Mouse (Mus musculus): Measurements from ENCODE around the gene Twist2. TPM values are rescaled to one million over a fixed set of nuclear protein-coding genes. Genes with fewer than 3 reads are reported as not detected.

Twist2 gene
- total and polyA plus RNA-seq, 2 experiments from 2014 or later, result 3.8 to 7.2 TPM

GRCm38 (mm10) chr1:91776928-91777327, 24.3 kb upstream of the Twist2 start:
- Histone ChIP-seq H3K4me2 (ENCODE audit: low read depth, low read length, poor library complexity, severe bottlenecking) (no peak overlapping the region), H3K36me3 (ENCODE audit: insufficient read depth, low read length) (no peaks in the 10 kb centered on the region), H3K4me1 (ENCODE audit: insufficient read depth, low read length) (no peaks in the 10 kb centered on the region), H3K9ac (replicated peaks; ENCODE audit: low read length, poor library complexity, severe bottlenecking) (no peak overlapping the region), H3K9me3 (ENCODE audit: low read length) (no peaks in the 10 kb centered on the region), H3K27ac (ENCODE audit: low read depth, low read length) (no peak overlapping the region), H3K27me3 (ENCODE audit: insufficient read depth, low read length) (no peaks in the 10 kb centered on the region), H3K4me3 (ENCODE audit: low read depth, low read length) (no peak overlapping the region)
- WGBS, result 84% methylated on average over 5 of the region's 5 CpGs
- no peak for DNase-seq (ENCODE audit: low spot score)
- TF ChIP-seq CTCF (IDR thresholded peaks at IDR 0.05), result no peak
- ATAC-seq (ENCODE audit: low FRiP score), result no peak

GRCm38 (mm10) chr1:91779819-91780218, 21.4 kb upstream of the Twist2 start:
- DNase-seq (ENCODE audit: low spot score) (no peak), ATAC-seq (ENCODE audit: low FRiP score) (no peak)
- Histone ChIP-seq H3K36me3 (ENCODE audit: insufficient read depth, low read length) (no peaks in the 10 kb centered on the region), H3K27me3 (ENCODE audit: insufficient read depth, low read length) (no peaks in the 10 kb centered on the region), H3K27ac (ENCODE audit: low read depth, low read length) (no peak overlapping the region), H3K4me2 (ENCODE audit: low read depth, low read length, poor library complexity, severe bottlenecking) (no peak overlapping the region), H3K9ac (replicated peaks; ENCODE audit: low read length, poor library complexity, severe bottlenecking) (no peak overlapping the region), H3K4me3 (ENCODE audit: low read depth, low read length) (no peak overlapping the region), H3K9me3 (ENCODE audit: low read length) (no peaks in the 10 kb centered on the region), H3K4me1 (ENCODE audit: insufficient read depth, low read length) (no peaks in the 10 kb centered on the region)
- WGBS, result 91% methylated on average over 4 of the region's 4 CpGs
- no peak for TF ChIP-seq CTCF (IDR thresholded peaks at IDR 0.05)

DNA sequence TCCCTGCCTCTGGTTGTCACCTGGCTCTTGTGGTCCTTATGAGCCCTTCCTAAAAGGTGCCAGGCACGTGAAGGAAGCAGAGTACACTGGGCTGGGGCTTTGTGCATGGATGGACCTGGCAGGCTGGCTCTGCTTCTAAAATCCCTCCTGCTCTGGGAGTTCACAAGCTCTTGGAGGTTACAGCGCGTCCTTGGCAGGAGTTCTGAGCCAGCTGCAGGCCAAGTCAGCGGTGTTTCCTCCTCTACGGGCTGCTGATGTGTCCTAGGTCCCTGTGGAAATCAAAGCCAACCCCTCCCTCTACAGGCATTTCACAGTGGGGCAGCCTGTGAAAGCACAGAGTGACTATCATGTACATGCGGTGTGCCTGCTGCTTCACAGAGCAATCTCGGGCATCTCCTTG, 20.1 kb upstream of the Twist2 start:
- Histone ChIP-seq H3K27ac (ENCODE audit: low read depth, low read length) (no peak overlapping the region), H3K27me3 (ENCODE audit: insufficient read depth, low read length) (no peaks in the 10 kb centered on the region), H3K9ac (replicated peaks; ENCODE audit: low read length, poor library complexity, severe bottlenecking) (no peak overlapping the region), H3K4me1 (ENCODE audit: insufficient read depth, low read length) (no peaks in the 10 kb centered on the region), H3K4me2 (ENCODE audit: low read depth, low read length, poor library complexity, severe bottlenecking) (no peak overlapping the region), H3K4me3 (ENCODE audit: low read depth, low read length) (no peak overlapping the region), H3K36me3 (ENCODE audit: insufficient read depth, low read length) (no peaks in the 10 kb centered on the region), H3K9me3 (ENCODE audit: low read length) (no peaks in the 10 kb centered on the region)
- no peak for TF ChIP-seq CTCF (IDR thresholded peaks at IDR 0.05)
- 77% methylated on average over 7 of the region's 7 CpGs for WGBS
- ATAC-seq (ENCODE audit: low FRiP score) (no peak), DNase-seq (ENCODE audit: low spot score) (no peak)

GRCm38 (mm10) chr1:91784162-91784561, 17.1 kb upstream of the Twist2 start:
- 76% methylated on average over 3 of the region's 3 CpGs for WGBS
- H3K36me3 ChIP-seq (ENCODE audit: insufficient read depth, low read length), result no peaks in the 10 kb centered on the region
- no peak overlapping the region for H3K27ac ChIP-seq (ENCODE audit: low read depth, low read length)
- no peak for TF ChIP-seq CTCF (IDR thresholded peaks at IDR 0.05)
- no peaks in the 10 kb centered on the region for H3K9me3 ChIP-seq (ENCODE audit: low read length)
- H3K4me2 ChIP-seq (ENCODE audit: low read depth, low read length, poor library complexity, severe bottlenecking), result no peak overlapping the region
- DNase-seq (ENCODE audit: low spot score) (no peak), ATAC-seq (ENCODE audit: low FRiP score) (no peak)
- no peaks in the 10 kb centered on the region for H3K27me3 ChIP-seq (ENCODE audit: insufficient read depth, low read length)
- no peak overlapping the region for H3K9ac ChIP-seq (replicated peaks; ENCODE audit: low read length, poor library complexity, severe bottlenecking)
- H3K4me3 ChIP-seq (ENCODE audit: low read depth, low read length), result no peak overlapping the region
- H3K4me1 ChIP-seq (ENCODE audit: insufficient read depth, low read length), result no peaks in the 10 kb centered on the region

- H3K9ac ChIP-seq (replicated peaks; ENCODE audit: low read length, poor library complexity, severe bottlenecking), result no peak overlapping the region
- H3K9me3 ChIP-seq (ENCODE audit: low read length), result no peaks in the 10 kb centered on the region
- peaks cover 37% of the 10 kb centered on the region for H3K27me3 ChIP-seq (ENCODE audit: insufficient read depth, low read length)
- 0 out of 2 replicates have a peak, but pooled peaks cover 4% of the 10 kb centered on the region for H3K4me1 ChIP-seq (ENCODE audit: insufficient read depth, low read length)
- no peak overlapping the region for H3K4me2 ChIP-seq (ENCODE audit: low read depth, low read length, poor library complexity, severe bottlenecking)
- DNase-seq (ENCODE audit: low spot score), result no peak
- no peak overlapping the region for H3K4me3 ChIP-seq (ENCODE audit: low read depth, low read length)
- no peak overlapping the region for H3K27ac ChIP-seq (ENCODE audit: low read depth, low read length)
- ATAC-seq (ENCODE audit: low FRiP score), result no peak
- 62% methylated on average over 3 of the region's 3 CpGs for WGBS
- H3K36me3 ChIP-seq (ENCODE audit: insufficient read depth, low read length), result no peaks in the 10 kb centered on the region
- no peak for TF ChIP-seq CTCF (IDR thresholded peaks at IDR 0.05)
Measured at GRCm38 (mm10) chr1:91799323-91799722, 1.9 kb upstream of the Twist2 start.

GRCm38 (mm10) chr1:91800348-91800747, 913 bp upstream of the Twist2 start:
- H3K4me1 ChIP-seq (ENCODE audit: insufficient read depth, low read length), result 0 out of 2 replicates have a peak, but pooled peaks cover 4% of the 10 kb centered on the region
- H3K9ac ChIP-seq (replicated peaks; ENCODE audit: low read length, poor library complexity, severe bottlenecking), result no peak overlapping the region
- no peaks in the 10 kb centered on the region for H3K9me3 ChIP-seq (ENCODE audit: low read length)
- no peaks in the 10 kb centered on the region for H3K36me3 ChIP-seq (ENCODE audit: insufficient read depth, low read length)
- no peak overlapping the region for H3K27ac ChIP-seq (ENCODE audit: low read depth, low read length)
- peak overlapping the region; percentile 89; the same call in 1 of the 2 replicates for H3K4me2 ChIP-seq (ENCODE audit: low read depth, low read length, poor library complexity, severe bottlenecking)
- peaks cover 39% of the 10 kb centered on the region for H3K27me3 ChIP-seq (ENCODE audit: insufficient read depth, low read length)
- H3K4me3 ChIP-seq (ENCODE audit: low read depth, low read length), result peak overlapping the region; percentile 48; the same call in 1 of the 2 replicates
- ATAC-seq (ENCODE audit: low FRiP score) (peak; percentile 25; the same call in 1 of the 2 replicates), DNase-seq (ENCODE audit: low spot score) (no peak)
- no peak for TF ChIP-seq CTCF (IDR thresholded peaks at IDR 0.05)
- WGBS, result 26% methylated on average over 13 of the region's 13 CpGs
